Mouse (Mus musculus): ENCODE measurements around the gene Btn2a2.

Btn2a2 gene

GRCm38 (mm10) chr13:23433206-23433605 is 55.5 kb downstream of the Btn2a2 start:
- H3K4me3 ChIP-seq (replicated peaks; ENCODE audit: low read length): peak overlapping the region; percentile 77
- H3K36me3 ChIP-seq (ENCODE audit: insufficient read depth, low read length): no peaks in the 10 kb centered on the region
- no peaks in the 10 kb centered on the region for H3K9me3 ChIP-seq (ENCODE audit: low read length)

GRCm38 (mm10) chr13:23432562-23433201 is 56.0 kb downstream of the Btn2a2 start:
- TF ChIP-seq POU5F1 (IDR thresholded peaks at IDR 0.05; ENCODE audit: borderline replicate concordance, low read length) (no peak), CTCF (conservative IDR thresholded peaks at IDR 0.05; ENCODE audit: low read length) (peak; percentile 53)

More at GRCm38 (mm10) chr13:23433206-23433605, 55.5 kb downstream of the Btn2a2 start:
- H3K27me3 ChIP-seq (ENCODE audit: insufficient read depth, low read length): no peaks in the 10 kb centered on the region
- no peak for TF ChIP-seq CTCF (conservative IDR thresholded peaks at IDR 0.05; ENCODE audit: low read length)
- TF ChIP-seq POU5F1 (IDR thresholded peaks at IDR 0.05; ENCODE audit: borderline replicate concordance, low read length): no peak
- TF ChIP-seq NANOG (IDR thresholded peaks at IDR 0.05; ENCODE audit: borderline replicate concordance, low read length): no peak
- H3K4me1 ChIP-seq (replicated peaks; ENCODE audit: low read depth, low read length): peaks cover 53% of the 10 kb centered on the region

GRCm38 (mm10) chr13:23431351-23431771 is 57.3 kb downstream of the Btn2a2 start:
- Histone ChIP-seq H3K27me3 (ENCODE audit: insufficient read depth, low read length) (no peaks in the 10 kb centered on the region), H3K9me3 (ENCODE audit: low read length) (no peaks in the 10 kb centered on the region), H3K4me1 (replicated peaks; ENCODE audit: low read depth, low read length) (peaks cover 68% of the 10 kb centered on the region), H3K36me3 (ENCODE audit: insufficient read depth, low read length) (no peaks in the 10 kb centered on the region), H3K4me3 (replicated peaks; ENCODE audit: low read length) (peak overlapping the region; percentile 77)
- TF ChIP-seq NANOG (IDR thresholded peaks at IDR 0.05; ENCODE audit: borderline replicate concordance, low read length) (no peak), POU5F1 (IDR thresholded peaks at IDR 0.05; ENCODE audit: borderline replicate concordance, low read length) (no peak), CTCF (conservative IDR thresholded peaks at IDR 0.05; ENCODE audit: low read length) (no peak)

More at GRCm38 (mm10) chr13:23432562-23433201, 56.0 kb downstream of the Btn2a2 start:
- Histone ChIP-seq H3K4me3 (replicated peaks; ENCODE audit: low read length) (peak overlapping the region; percentile 77), H3K4me1 (replicated peaks; ENCODE audit: low read depth, low read length) (peaks cover 58% of the 10 kb centered on the region), H3K27me3 (ENCODE audit: insufficient read depth, low read length) (no peaks in the 10 kb centered on the region), H3K36me3 (ENCODE audit: insufficient read depth, low read length) (no peaks in the 10 kb centered on the region), H3K9me3 (ENCODE audit: low read length) (no peaks in the 10 kb centered on the region)

- Histone ChIP-seq H3K36me3 (ENCODE audit: insufficient read depth, low read length) (no peaks in the 10 kb centered on the region), H3K27me3 (ENCODE audit: insufficient read depth, low read length) (no peaks in the 10 kb centered on the region), H3K4me3 (replicated peaks; ENCODE audit: low read length) (peak overlapping the region; percentile 82), H3K9me3 (ENCODE audit: low read length) (no peaks in the 10 kb centered on the region), H3K4me1 (replicated peaks; ENCODE audit: low read depth, low read length) (peaks cover 72% of the 10 kb centered on the region)
- TF ChIP-seq POU5F1 (IDR thresholded peaks at IDR 0.05; ENCODE audit: borderline replicate concordance, low read length) (no peak), CTCF (conservative IDR thresholded peaks at IDR 0.05; ENCODE audit: low read length) (peak; percentile 15)
Observed at GRCm38 (mm10) chr13:23430734-23431133, 57.9 kb downstream of the Btn2a2 start.

- TF ChIP-seq NANOG (IDR thresholded peaks at IDR 0.05; ENCODE audit: borderline replicate concordance, low read length) (no peak), POU5F1 (IDR thresholded peaks at IDR 0.05; ENCODE audit: borderline replicate concordance, low read length) (no peak), CTCF (conservative IDR thresholded peaks at IDR 0.05; ENCODE audit: low read length) (no peak)
- H3K27me3 ChIP-seq (ENCODE audit: insufficient read depth, low read length): no peaks in the 10 kb centered on the region
- peak overlapping the region; percentile 82 for H3K4me3 ChIP-seq (replicated peaks; ENCODE audit: low read length)
Observed at GRCm38 (mm10) chr13:23429771-23430380, 58.8 kb downstream of the Btn2a2 start.

GRCm38 (mm10) chr13:23428166-23428993 is 60.3 kb downstream of the Btn2a2 start:
- H3K4me1 ChIP-seq (replicated peaks; ENCODE audit: low read depth, low read length): peaks cover 58% of the 10 kb centered on the region
- H3K9me3 ChIP-seq (ENCODE audit: low read length): no peaks in the 10 kb centered on the region
- TF ChIP-seq POU5F1 (IDR thresholded peaks at IDR 0.05; ENCODE audit: borderline replicate concordance, low read length) (no peak), CTCF (conservative IDR thresholded peaks at IDR 0.05; ENCODE audit: low read length) (no peak), NANOG (IDR thresholded peaks at IDR 0.05; ENCODE audit: borderline replicate concordance, low read length) (no peak)
- 0 out of 2 replicates have a peak overlapping the region, but pooled peaks have one; percentile 26 for H3K4me3 ChIP-seq (replicated peaks; ENCODE audit: low read length)
- H3K27me3 ChIP-seq (ENCODE audit: insufficient read depth, low read length): no peaks in the 10 kb centered on the region
- no peaks in the 10 kb centered on the region for H3K36me3 ChIP-seq (ENCODE audit: insufficient read depth, low read length)

More at GRCm38 (mm10) chr13:23429771-23430380, 58.8 kb downstream of the Btn2a2 start:
- Histone ChIP-seq H3K4me1 (replicated peaks; ENCODE audit: low read depth, low read length) (peaks cover 69% of the 10 kb centered on the region), H3K36me3 (ENCODE audit: insufficient read depth, low read length) (no peaks in the 10 kb centered on the region), H3K9me3 (ENCODE audit: low read length) (no peaks in the 10 kb centered on the region)

All from E14TG2a.4 (cell line).